Mouse (Mus musculus) forebrain, embryonic 14.5 days (tissue): ENCODE results near the gene Pik3c2a. TPM values are rescaled to one million over a fixed set of nuclear protein-coding genes. Genes with fewer than 3 reads are reported as not detected.

Experiments
- ATAC-seq: fragments of 200-750 bp; cut with Nextera tagmentation; 2 replicates; pipeline ENCODE4 v1.8.0; 2017; ENCODE audit warnings: mild to moderate bottlenecking, moderate library complexity
- DNase-seq: peaks from one replicate; pipeline ENCODE4 v3.0.0-alpha.2; 2015; ENCODE audit warnings: low spot score
- H3K27ac ChIP-seq: fragments of 300-500 bp; sonication (generic); 2 replicates; pipeline ENCODE4 v1.5.1; 2014; ENCODE audit warnings: low read depth, mild to moderate bottlenecking, control low read depth, low read length, moderate library complexity
- H3K27me3 ChIP-seq: fragments of 300-500 bp; sonication (generic); replicated peaks from 2 replicates; pipeline ENCODE4 v1.6.1; 2014; ENCODE audit warnings: low read length, control low read depth, mixed read lengths; ENCODE audit not compliant: control insufficient read depth, insufficient read depth
- H3K36me3 ChIP-seq: fragments of 300-500 bp; sonication (generic); 2 replicates; pipeline ENCODE4 v1.6.1; 2014; ENCODE audit warnings: low read length, control low read depth; ENCODE audit not compliant: control insufficient read depth, insufficient read depth
- H3K4me1 ChIP-seq: fragments of 300-500 bp; sonication (generic); 2 replicates; pipeline ENCODE4 v1.6.1; 2014; ENCODE audit warnings: antibody characterized with exemption, low read length, control low read depth; ENCODE audit not compliant: control insufficient read depth, insufficient read depth
- H3K4me2 ChIP-seq: fragments of 300-500 bp; sonication (generic); 2 replicates; pipeline ENCODE4 v1.6.1; 2014; ENCODE audit warnings: mild to moderate bottlenecking, control low read depth, low read length
- H3K4me3 ChIP-seq: fragments of 300-500 bp; sonication (generic); 2 replicates; pipeline ENCODE4 v1.5.1; 2014; ENCODE audit warnings: low read depth, low read length, control low read depth
- H3K9ac ChIP-seq: fragments of 300-500 bp; sonication (generic); 2 replicates; pipeline ENCODE4 v1.6.1; 2014; ENCODE audit warnings: mild to moderate bottlenecking, low read length, control low read depth, moderate library complexity
- H3K9me3 ChIP-seq: fragments of 300-500 bp; sonication (generic); replicated peaks from 2 replicates; pipeline ENCODE4 v1.6.1; 2016; ENCODE audit warnings: low read length, control low read depth, mixed read lengths; ENCODE audit not compliant: control insufficient read depth
- WGBS: fragments of 180-500 bp; shearing (Covaris S2); extraction: QIAGEN DNeasy Blood & Tissue Kit; methylation state at CpG from one replicate; pipeline ENCODE4 v1.1.7; 2014; 5-methylcytosine and 5-hydroxymethylcytosine counted together
- polyA plus RNA-seq: library from polyadenylated mRNA; unstranded; fragments of >200 nt; fragmentation: Nextera tagmentation; extraction: Ambion mirVana; gene quantifications from 2 replicates; pipeline ENCODE4 v1.2.1, GENCODE M21; 2014

Gene Pik3c2a
- polyA plus RNA-seq, 1 experiment from 2014 or later = 11.7 TPM

- 68% methylated on average over 2 of the region's 2 CpGs for WGBS
- Histone ChIP-seq H3K9ac (no peak overlapping the region), H3K27ac (no peak overlapping the region), H3K27me3 (no peaks in the 10 kb centered on the region), H3K36me3 (no peaks in the 10 kb centered on the region), H3K4me1 (peaks cover 4% of the 10 kb centered on the region; the same call in 1 of the 2 replicates), H3K4me3 (no peak overlapping the region), H3K9me3 (no peaks in the 10 kb centered on the region), H3K4me2 (no peak overlapping the region)
- peak; percentile 68 for DNase-seq
- ATAC-seq = peak; percentile 81; the same call in 1 of the 2 replicates
Measured at GRCm38 (mm10) chr7:116298851-116299250, 144.4 kb downstream of the Pik3c2a start.

- no peaks in the 10 kb centered on the region for H3K27me3 ChIP-seq
- H3K4me3 ChIP-seq = no peak overlapping the region
- H3K4me2 ChIP-seq = no peak overlapping the region
- ATAC-seq = peak; percentile 61; the same call in 1 of the 2 replicates
- DNase-seq = peak; percentile 50
- no peak overlapping the region for H3K9ac ChIP-seq
- no peak overlapping the region for H3K27ac ChIP-seq
- 52% methylated on average over 10 of the region's 10 CpGs for WGBS
- H3K9me3 ChIP-seq = no peaks in the 10 kb centered on the region
- peaks cover 4% of the 10 kb centered on the region; the same call in 1 of the 2 replicates for H3K4me1 ChIP-seq
- no peaks in the 10 kb centered on the region for H3K36me3 ChIP-seq
Measured at GRCm38 (mm10) chr7:116298389-116298788, 144.9 kb downstream of the Pik3c2a start.

GRCm38 (mm10) chr7:116294961-116295360 lies 148.3 kb downstream of the Pik3c2a start:
- 65% methylated on average over 3 of the region's 3 CpGs for WGBS
- no peak for DNase-seq
- ATAC-seq = no peak
- H3K4me1 ChIP-seq = peaks cover 4% of the 10 kb centered on the region; the same call in 1 of the 2 replicates
- no peak overlapping the region for H3K9ac ChIP-seq
- no peak overlapping the region for H3K4me2 ChIP-seq
- H3K36me3 ChIP-seq = no peaks in the 10 kb centered on the region
- no peak overlapping the region for H3K27ac ChIP-seq
- H3K4me3 ChIP-seq = no peak overlapping the region
- no peaks in the 10 kb centered on the region for H3K27me3 ChIP-seq
- H3K9me3 ChIP-seq = no peaks in the 10 kb centered on the region

GRCm38 (mm10) chr7:116292377-116292776 lies 150.9 kb downstream of the Pik3c2a start:
- ATAC-seq = no peak
- no peak for DNase-seq

GRCm38 (mm10) chr7:116290559-116290958 lies 152.7 kb downstream of the Pik3c2a start:
- H3K27me3 ChIP-seq = no peaks in the 10 kb centered on the region
- WGBS = 85% methylated on average over 1 of the region's 1 CpGs
- no peak overlapping the region for H3K4me3 ChIP-seq
- peaks cover 5% of the 10 kb centered on the region; the same call in 1 of the 2 replicates for H3K4me1 ChIP-seq
- H3K36me3 ChIP-seq = no peaks in the 10 kb centered on the region
- no peak overlapping the region for H3K27ac ChIP-seq
- DNase-seq (no peak), ATAC-seq (no peak)
- H3K4me2 ChIP-seq = no peak overlapping the region
- no peak overlapping the region for H3K9ac ChIP-seq
- H3K9me3 ChIP-seq = no peaks in the 10 kb centered on the region

More at GRCm38 (mm10) chr7:116292377-116292776, 150.9 kb downstream of the Pik3c2a start:
- Histone ChIP-seq H3K27ac (no peak overlapping the region), H3K9me3 (no peaks in the 10 kb centered on the region), H3K36me3 (no peaks in the 10 kb centered on the region), H3K4me1 (no peaks in the 10 kb centered on the region), H3K9ac (no peak overlapping the region), H3K27me3 (no peaks in the 10 kb centered on the region), H3K4me3 (no peak overlapping the region), H3K4me2 (no peak overlapping the region)
- WGBS = 66% methylated on average over 5 of the region's 5 CpGs

GRCm38 (mm10) chr7:116288996-116289395 lies 154.3 kb downstream of the Pik3c2a start:
- DNase-seq (no peak), ATAC-seq (no peak)
- Histone ChIP-seq H3K36me3 (no peaks in the 10 kb centered on the region), H3K27ac (no peak overlapping the region), H3K4me3 (no peak overlapping the region), H3K9ac (no peak overlapping the region), H3K4me2 (no peak overlapping the region), H3K27me3 (no peaks in the 10 kb centered on the region), H3K9me3 (no peaks in the 10 kb centered on the region), H3K4me1 (peaks cover 5% of the 10 kb centered on the region)
- WGBS = 90% methylated on average over 3 of the region's 3 CpGs

GRCm38 (mm10) chr7:116287959-116288358 lies 155.3 kb downstream of the Pik3c2a start:
- H3K4me3 ChIP-seq = no peak overlapping the region
- H3K9ac ChIP-seq = no peak overlapping the region
- H3K4me2 ChIP-seq = no peak overlapping the region
- ATAC-seq = no peak
- H3K27me3 ChIP-seq = no peaks in the 10 kb centered on the region
- 86% methylated on average over 5 of the region's 5 CpGs for WGBS
- no peak overlapping the region for H3K27ac ChIP-seq
- H3K36me3 ChIP-seq = no peaks in the 10 kb centered on the region
- peaks cover 15% of the 10 kb centered on the region for H3K4me1 ChIP-seq
- no peaks in the 10 kb centered on the region for H3K9me3 ChIP-seq
- no peak for DNase-seq

Other genes with a start within 250 kb of the Pik3c2a start
- gene Plekha7, start 135.1 kb downstream of the Pik3c2a start, polyA plus RNA-seq = 3.1 and 4.7 TPM in 2 replicates
- 533 and 675 TPM in 2 replicates for gene Rps13, start 109.3 kb downstream of the Pik3c2a start, polyA plus RNA-seq
- 18.0 and 19.4 TPM in 2 replicates for gene Nucb2, start 60.9 kb upstream of the Pik3c2a start, polyA plus RNA-seq